ENCODE assay signal across 8 mouse cellular contexts in the genomic region with DNA sequence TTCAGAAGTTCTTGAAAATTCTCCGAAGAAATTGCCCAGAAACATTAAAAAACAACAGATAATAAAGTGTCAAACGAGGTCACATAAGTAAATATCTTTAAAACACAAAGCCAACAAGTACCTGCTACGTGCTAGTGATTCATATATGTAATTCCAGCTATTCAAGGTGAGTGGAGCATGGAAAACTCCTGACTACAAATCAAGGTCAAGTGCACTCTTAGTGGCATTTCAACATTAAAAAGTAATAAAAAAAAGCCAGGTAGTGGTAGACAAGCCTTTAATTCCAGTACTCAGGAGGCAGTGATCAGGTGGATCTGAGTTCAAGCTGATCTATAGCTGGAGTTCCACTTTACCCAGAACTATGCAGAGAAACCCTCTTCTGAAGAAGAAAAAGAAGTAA. TPM values are rescaled to one million over a fixed set of nuclear protein-coding genes. Genes with fewer than 3 reads are reported as not detected.
DNase-seq lines count a peak whose midpoint lies in the region; ATAC-seq and TF ChIP-seq lines count a peak whose summit lies in the region.

No protein-coding gene starts in this region.

- no peak overlapping the region for H3K4me3 ChIP-seq in forebrain, embryonic 12.5 days (replicated peaks)
- H3K4me3 ChIP-seq in forebrain, embryonic 11.5 days (ENCODE audit: low read depth, low read length): no peak overlapping the region
- H3K4me3 ChIP-seq in liver, adult 2 months (ENCODE audit: insufficient read depth, low read depth, low read length): no peak overlapping the region
- no peak overlapping the region for H3K4me3 ChIP-seq in hindbrain, embryonic 16.5 days (ENCODE audit: low read length)
- H3K4me3 ChIP-seq in neural tube, embryonic 14.5 days (ENCODE audit: low read depth, low read length): no peak overlapping the region

- ATAC-seq in forebrain, embryonic 12.5 days (ENCODE audit: low FRiP score): no peak
- no peak for ATAC-seq in forebrain, embryonic 11.5 days (replicated peaks; ENCODE audit: low FRiP score)
- no peak for ATAC-seq in hindbrain, embryonic 16.5 days
- ATAC-seq in neural tube, embryonic 14.5 days (ENCODE audit: low read depth): no peak

- H3K27me3 ChIP-seq in forebrain, embryonic 12.5 days: no peaks in the 10 kb centered on the region
- H3K27me3 ChIP-seq in forebrain, embryonic 11.5 days (ENCODE audit: control insufficient read depth, insufficient read depth, low read length): no peaks in the 10 kb centered on the region
- H3K27me3 ChIP-seq in liver, adult 2 months (ENCODE audit: control insufficient read depth, insufficient read depth, low read length): no peaks in the 10 kb centered on the region
- no peaks in the 10 kb centered on the region for H3K27me3 ChIP-seq in hindbrain, embryonic 16.5 days (replicated peaks; ENCODE audit: control insufficient read depth, insufficient read depth, low read length)
- no peaks in the 10 kb centered on the region for H3K27me3 ChIP-seq in neural tube, embryonic 14.5 days (ENCODE audit: control insufficient read depth, insufficient read depth, low read length)

- peaks cover 7% of the 10 kb centered on the region; the same call in 1 of the 2 replicates for H3K79me2 ChIP-seq in liver, adult 2 months (ENCODE audit: control insufficient read depth, insufficient read depth, low read length)

- WGBS in forebrain, embryonic 12.5 days: 77% methylated on average over 3 of the region's 3 CpGs
- WGBS in forebrain, embryonic 11.5 days: 81% methylated on average over 3 of the region's 3 CpGs
- WGBS in liver, adult 2 months: 77% methylated on average over 3 of the region's 3 CpGs
- 83% methylated on average over 3 of the region's 3 CpGs for WGBS in hindbrain, embryonic 16.5 days
- WGBS in neural tube, embryonic 14.5 days: 76% methylated on average over 3 of the region's 3 CpGs

- H3K36me3 ChIP-seq in forebrain, embryonic 12.5 days (replicated peaks): no peaks in the 10 kb centered on the region
- no peaks in the 10 kb centered on the region for H3K36me3 ChIP-seq in forebrain, embryonic 11.5 days (ENCODE audit: control insufficient read depth, insufficient read depth, low read length)
- H3K36me3 ChIP-seq in liver, adult 2 months (ENCODE audit: control insufficient read depth, insufficient read depth, low read length): no peaks in the 10 kb centered on the region
- no peaks in the 10 kb centered on the region for H3K36me3 ChIP-seq in hindbrain, embryonic 16.5 days (ENCODE audit: control insufficient read depth, insufficient read depth, low read length)
- H3K36me3 ChIP-seq in neural tube, embryonic 14.5 days (ENCODE audit: control insufficient read depth, insufficient read depth, low read length): no peaks in the 10 kb centered on the region

- peak overlapping the region; percentile 73 for H3K4me2 ChIP-seq in forebrain, embryonic 12.5 days
- no peak overlapping the region; the same call in 1 of the 2 replicates for H3K4me2 ChIP-seq in forebrain, embryonic 11.5 days (ENCODE audit: low read depth, low read length, severe bottlenecking)
- peak overlapping the region; percentile 65 for H3K4me2 ChIP-seq in hindbrain, embryonic 16.5 days (ENCODE audit: low read length)
- peak overlapping the region; percentile 87; the same call in 1 of the 2 replicates for H3K4me2 ChIP-seq in neural tube, embryonic 14.5 days (ENCODE audit: low read depth, low read length)

- H3K9me3 ChIP-seq in forebrain, embryonic 12.5 days: no peaks in the 10 kb centered on the region
- H3K9me3 ChIP-seq in forebrain, embryonic 11.5 days (ENCODE audit: control insufficient read depth, low read length): no peaks in the 10 kb centered on the region
- H3K9me3 ChIP-seq in hindbrain, embryonic 16.5 days (ENCODE audit: control insufficient read depth, low read length): no peaks in the 10 kb centered on the region
- H3K9me3 ChIP-seq in neural tube, embryonic 14.5 days (ENCODE audit: control insufficient read depth, low read length): no peaks in the 10 kb centered on the region

- H3K27ac ChIP-seq in forebrain, embryonic 12.5 days: no peak overlapping the region
- H3K27ac ChIP-seq in forebrain, embryonic 11.5 days (ENCODE audit: low read depth, low read length): no peak overlapping the region
- no peak overlapping the region for H3K27ac ChIP-seq in liver, adult 2 months (replicated peaks; ENCODE audit: insufficient read depth, low read depth, low read length)
- H3K27ac ChIP-seq in hindbrain, embryonic 16.5 days (ENCODE audit: low read depth, low read length): no peak overlapping the region
- no peak overlapping the region for H3K27ac ChIP-seq in neural tube, embryonic 14.5 days (ENCODE audit: low read depth, low read length)

- no peak for TF ChIP-seq CTCF in liver, adult 2 months (IDR thresholded peaks at IDR 0.05; ENCODE audit: low read depth, low read length)

- H3K4me1 ChIP-seq in forebrain, embryonic 12.5 days: peaks cover 17% of the 10 kb centered on the region
- peaks cover 2% of the 10 kb centered on the region; the same call in 1 of the 2 replicates for H3K4me1 ChIP-seq in forebrain, embryonic 11.5 days (replicated peaks; ENCODE audit: control insufficient read depth, insufficient read depth, low read length)
- H3K4me1 ChIP-seq in liver, adult 2 months (ENCODE audit: control insufficient read depth, insufficient read depth, low read length): peaks cover 21% of the 10 kb centered on the region
- peaks cover 20% of the 10 kb centered on the region for H3K4me1 ChIP-seq in hindbrain, embryonic 16.5 days (ENCODE audit: control insufficient read depth, insufficient read depth, low read depth, low read length)
- H3K4me1 ChIP-seq in neural tube, embryonic 14.5 days (ENCODE audit: control insufficient read depth, insufficient read depth, low read length): peaks cover 9% of the 10 kb centered on the region

- TF ChIP-seq POLR2A in liver, adult 2 months (IDR thresholded peaks at IDR 0.05; ENCODE audit: extremely low read depth, insufficient read depth, low read length): no peak

- no peak overlapping the region for H3K9ac ChIP-seq in forebrain, embryonic 12.5 days
- H3K9ac ChIP-seq in forebrain, embryonic 11.5 days (ENCODE audit: low read length): no peak overlapping the region
- 0 out of 2 replicates have a peak overlapping the region, but pooled peaks have one; percentile 35 for H3K9ac ChIP-seq in liver, adult 2 months (ENCODE audit: low read depth, low read length)
- H3K9ac ChIP-seq in hindbrain, embryonic 16.5 days (ENCODE audit: low read depth, low read length): no peak overlapping the region
- no peak overlapping the region for H3K9ac ChIP-seq in neural tube, embryonic 14.5 days (replicated peaks; ENCODE audit: low read depth, low read length)

- DNase-seq in forebrain, embryonic 11.5 days (ENCODE audit: low spot score): no peak
- no peak for DNase-seq in liver, adult 2 months (ENCODE audit: extremely low read depth, low read depth, low spot score)
- no peak for DNase-seq in liver
- no peak for DNase-seq in embryo, embryonic 10 days (ENCODE audit: low spot score)
- DNase-seq in cerebellum, adult 11 months: no peak

RNA-seq across cellular contexts. Expression of a gene that starts 0.9 kb away (rescaled TPM):
- 26.9 and 29.2 TPM in 2 replicates for polyA plus RNA-seq in forebrain, embryonic 12.5 days (2016; fragmentation: Nextera tagmentation; extraction: Ambion mirVana)
- 24.0 and 25.9 TPM in 2 replicates for polyA plus RNA-seq in forebrain, embryonic 11.5 days (2014; fragmentation: Nextera tagmentation; extraction: Ambion mirVana)
- total RNA-seq in liver, adult 2 months (2014; rRNA removed): 44.5 and 47.1 TPM in 2 replicates
- 25.4 and 47.6 TPM in 2 replicates for polyA plus RNA-seq in liver, adult 2 months (2012; rRNA removed)
- 27.4 and 30.1 TPM in 2 replicates for polyA plus RNA-seq in hindbrain, embryonic 16.5 days (2015; fragmentation: Nextera tagmentation; extraction: Ambion mirVana)
- 27.5 and 29.2 TPM in 2 replicates for polyA plus RNA-seq in neural tube, embryonic 14.5 days (2014; fragmentation: Nextera tagmentation; extraction: Ambion mirVana)

RNA-seq across cellular contexts. Expression of a gene that starts 1.5 kb away (rescaled TPM):
- polyA plus RNA-seq in forebrain, embryonic 12.5 days (2016; fragmentation: Nextera tagmentation; extraction: Ambion mirVana): 1.7 and 2.3 TPM in 2 replicates
- polyA plus RNA-seq in forebrain, embryonic 11.5 days (2014; fragmentation: Nextera tagmentation; extraction: Ambion mirVana): 1.1 and 2.3 TPM in 2 replicates
- total RNA-seq in liver, adult 2 months (2014; rRNA removed): 19.6 and 22.1 TPM in 2 replicates
- polyA plus RNA-seq in liver, adult 2 months (2012; rRNA removed): 13.3 and 16.7 TPM in 2 replicates
- 1.8 and 2.9 TPM in 2 replicates for polyA plus RNA-seq in hindbrain, embryonic 16.5 days (2015; fragmentation: Nextera tagmentation; extraction: Ambion mirVana)
- 1.4 TPM in 2 replicates for polyA plus RNA-seq in neural tube, embryonic 14.5 days (2014; fragmentation: Nextera tagmentation; extraction: Ambion mirVana)
